Mouse (Mus musculus) mesoderm, embryonic 11.5 days (tissue): ENCODE measurements around the gene Akap2.
"Not testable (repeated sequence)": the region's sequence is repeated elsewhere in the genome, so short reads cannot be mapped to it uniquely, and the experiment has no call there.

Source experiments
- DNase-seq: peaks from one replicate; pipeline ENCODE4 v3.0.0-alpha.2; 2012; ENCODE audit warnings: low read depth, low spot score

The Akap2 gene

GRCm38 (mm10) chr4:57866088-57866487 lies 148.6 kb downstream of the Akap2 start:
- no peak for DNase-seq

DNA sequence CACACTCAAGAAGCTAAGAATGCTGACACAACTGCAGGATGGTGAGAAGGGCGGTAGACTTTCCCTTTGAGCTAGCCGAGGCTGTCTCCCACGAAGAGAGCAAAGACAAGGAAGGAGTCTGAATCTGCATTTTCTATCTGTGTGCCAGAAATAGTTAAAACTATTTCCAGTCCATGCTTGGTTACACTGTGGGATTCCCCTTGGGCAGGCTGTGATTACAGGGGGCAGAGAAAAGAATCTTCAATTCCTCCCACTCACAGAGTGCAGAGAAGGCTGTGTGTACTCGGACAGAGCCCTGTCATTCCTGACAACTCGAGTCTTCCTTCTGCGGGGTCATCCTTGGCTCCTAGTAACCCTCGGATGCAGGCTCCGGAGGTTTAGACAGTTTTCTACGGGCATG lies 149.5 kb downstream of the Akap2 start:
- DNase-seq = no peak

- no peak for DNase-seq
Observed at GRCm38 (mm10) chr4:57867454-57867853, 150.0 kb downstream of the Akap2 start.

DNA sequence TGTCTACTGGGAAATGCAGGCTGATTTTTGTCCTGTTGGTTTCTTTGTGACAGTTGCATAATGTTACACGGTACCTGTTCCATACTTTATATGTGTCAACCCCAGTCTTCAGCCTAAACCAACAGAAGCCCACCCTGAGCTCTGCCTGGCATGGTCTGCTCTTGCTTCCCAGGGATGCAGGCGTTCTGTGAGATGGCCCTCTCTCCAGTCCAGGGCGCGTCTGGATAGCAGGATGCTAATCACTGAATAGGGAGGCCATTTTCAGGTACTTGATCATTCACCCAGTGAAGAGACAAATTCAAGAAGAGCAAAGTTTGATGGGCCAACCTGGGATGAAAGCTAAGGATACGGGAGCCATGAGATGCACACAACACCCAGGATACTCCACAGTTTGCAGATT lies 161.7 kb downstream of the Akap2 start:
- DNase-seq = no peak

GRCm38 (mm10) chr4:57879804-57880357 lies 162.4 kb downstream of the Akap2 start:
- peak; percentile 80 for DNase-seq

DNA sequence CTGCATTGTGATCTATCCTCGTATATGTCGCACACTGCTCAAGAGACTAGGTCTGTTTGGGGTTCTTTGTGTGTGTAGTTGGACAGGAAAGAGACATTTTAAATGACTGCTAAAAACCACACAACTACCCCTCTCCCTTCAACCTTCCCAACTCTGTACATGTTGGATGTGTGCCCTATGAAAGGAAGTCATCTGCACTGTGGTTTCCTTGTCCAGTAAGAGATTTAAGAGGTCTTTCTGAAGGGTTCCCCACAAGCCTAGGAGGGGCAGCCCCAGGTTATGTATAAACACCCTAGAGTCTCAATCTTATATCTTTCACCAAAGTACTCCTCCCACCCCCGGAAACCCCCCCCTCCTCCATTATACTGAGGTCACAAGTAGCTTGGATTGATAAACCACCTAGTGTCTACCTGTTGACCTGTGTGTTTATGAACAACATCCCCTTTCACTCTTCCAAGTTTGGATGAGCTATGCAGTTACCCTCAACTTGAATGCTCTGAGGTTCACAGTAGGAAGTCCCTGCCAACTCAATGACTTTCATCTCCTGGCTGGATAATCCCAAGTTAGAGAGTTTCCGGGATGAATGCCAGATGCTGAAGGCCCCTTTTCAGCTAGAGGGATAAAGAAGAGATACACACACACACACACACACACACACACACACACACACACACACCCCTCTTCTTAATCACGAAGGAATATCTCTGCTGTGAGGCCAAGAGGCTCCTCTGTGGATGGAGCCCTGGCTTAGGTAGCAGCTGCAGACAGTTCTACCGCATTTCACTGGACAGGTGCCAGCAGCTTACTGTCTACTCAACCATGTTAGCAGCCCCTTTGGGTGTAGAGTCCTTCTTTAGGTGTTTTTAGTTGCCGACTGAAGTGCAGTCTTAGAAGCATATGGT lies 166.3 kb downstream of the Akap2 start:
- DNase-seq = no peak

DNA sequence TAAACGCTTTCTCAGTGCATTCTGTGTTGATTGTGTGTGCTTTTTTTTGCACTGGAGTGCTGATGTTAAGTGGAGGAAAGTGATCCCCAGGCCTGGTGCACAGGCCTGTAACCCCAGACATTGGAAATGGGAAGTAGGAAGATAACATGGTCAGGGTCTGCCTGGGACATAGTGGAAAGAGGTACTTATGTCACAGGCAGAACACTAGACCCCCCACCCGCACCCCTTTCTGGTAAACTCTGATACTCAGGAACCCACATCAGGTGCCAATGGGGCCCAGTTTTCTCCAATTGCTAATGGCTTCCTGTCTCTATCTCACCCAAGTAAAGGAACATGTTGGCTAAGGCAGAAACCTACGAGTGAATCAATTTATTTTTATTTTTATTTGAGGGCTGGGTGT lies 167.1 kb downstream of the Akap2 start:
- DNase-seq = no peak

- no peak for DNase-seq
Observed at GRCm38 (mm10) chr4:57885186-57885585, 167.7 kb downstream of the Akap2 start.

GRCm38 (mm10) chr4:57886066-57886887 lies 168.8 kb downstream of the Akap2 start:
- DNase-seq = no peak

- no peak for DNase-seq
Observed at GRCm38 (mm10) chr4:57886888-57887230, 169.4 kb downstream of the Akap2 start.

DNA sequence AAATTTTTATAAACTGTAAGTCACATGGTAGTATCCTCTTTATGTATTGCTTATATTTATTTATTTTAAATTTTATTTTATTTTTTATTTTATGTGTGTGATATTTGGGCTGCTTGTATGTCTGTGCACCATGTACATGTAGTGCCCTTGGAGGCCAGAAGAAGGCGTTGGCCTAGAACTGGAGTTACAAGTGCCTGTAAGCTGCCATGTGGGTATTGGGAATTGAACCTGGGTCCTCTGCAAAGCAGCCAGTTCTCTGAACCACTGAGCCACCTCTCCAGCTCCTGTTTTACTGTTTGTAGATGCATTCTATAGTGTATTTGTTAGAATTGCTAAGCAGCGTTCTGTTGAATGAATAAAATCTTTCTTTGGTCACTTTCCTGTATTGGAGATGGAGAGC lies 170.8 kb downstream of the Akap2 start:
- DNase-seq = no peak

- not testable (repeated sequence) for DNase-seq
Observed at GRCm38 (mm10) chr4:57888978-57889377, 171.5 kb downstream of the Akap2 start.

- no peak for DNase-seq
Observed at GRCm38 (mm10) chr4:57889773-57890172, 172.3 kb downstream of the Akap2 start.

DNA sequence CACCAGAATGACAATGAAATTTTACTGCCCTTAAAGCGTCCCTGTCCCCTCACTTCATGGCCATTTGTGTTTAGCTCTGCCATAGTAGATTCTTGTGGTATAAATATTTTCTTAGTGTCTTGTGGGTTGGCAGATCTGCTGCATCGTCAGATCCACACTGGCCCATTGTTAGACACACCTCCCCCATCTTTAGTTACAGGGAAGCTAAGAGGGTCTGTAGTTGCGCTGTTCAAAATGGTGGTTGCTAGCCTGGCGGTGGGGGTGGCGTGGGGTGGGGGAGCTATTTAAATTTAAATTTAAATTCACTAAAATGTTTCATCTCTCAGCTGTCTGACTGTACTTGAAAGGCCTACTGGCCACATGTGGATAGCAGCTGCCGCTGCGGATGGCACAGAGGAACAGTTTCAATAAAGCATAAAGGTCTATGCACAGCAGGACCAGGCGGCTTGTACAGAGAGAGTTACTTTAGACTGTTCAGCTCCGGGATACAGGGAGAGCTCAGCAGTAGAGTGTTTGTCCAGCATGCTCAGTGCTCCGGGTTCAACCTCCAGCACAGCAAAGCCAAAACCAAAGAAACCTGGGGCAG lies 174.6 kb downstream of the Akap2 start:
- DNase-seq = peak; percentile 43

DNA sequence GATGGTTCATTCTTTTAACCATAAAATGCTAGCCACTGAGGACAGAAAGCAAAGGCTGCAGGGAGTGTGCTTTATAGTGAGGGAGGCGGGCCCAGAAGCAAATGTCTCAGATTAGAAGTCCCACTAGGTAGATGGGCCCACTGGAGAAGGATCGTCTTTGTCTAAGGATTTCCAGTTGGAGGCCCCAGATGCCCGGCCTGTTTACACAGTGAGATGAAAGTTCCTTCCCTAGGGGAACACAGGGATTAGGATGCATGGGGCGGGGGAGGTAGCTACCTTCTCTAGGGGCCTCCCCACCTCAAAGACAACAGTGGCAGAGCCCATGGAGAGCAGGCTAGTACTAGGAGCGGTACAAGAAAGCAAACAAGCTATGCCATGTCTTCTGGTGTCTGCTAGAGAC lies 177.7 kb downstream of the Akap2 start:
- no peak for DNase-seq

DNA sequence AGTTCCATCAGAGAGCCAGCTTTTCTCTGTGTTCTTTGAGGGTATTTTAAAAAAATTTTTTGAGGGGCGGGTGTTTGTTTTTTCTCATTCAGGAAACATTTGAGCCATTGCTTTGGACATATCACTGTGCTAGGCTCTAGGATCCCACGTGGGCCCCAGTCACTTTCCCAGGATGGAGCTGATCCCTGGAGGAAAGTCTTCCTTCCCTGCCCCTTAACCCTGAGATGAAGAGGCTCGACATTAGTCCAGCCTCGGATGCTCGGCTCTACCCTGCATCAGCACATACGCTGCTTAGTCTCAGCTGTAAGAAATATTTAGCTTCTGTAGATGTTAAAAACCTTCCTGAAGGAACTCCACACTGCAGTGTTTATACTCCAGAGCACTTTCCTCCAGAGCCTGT lies 178.4 kb downstream of the Akap2 start:
- no peak for DNase-seq

DNA sequence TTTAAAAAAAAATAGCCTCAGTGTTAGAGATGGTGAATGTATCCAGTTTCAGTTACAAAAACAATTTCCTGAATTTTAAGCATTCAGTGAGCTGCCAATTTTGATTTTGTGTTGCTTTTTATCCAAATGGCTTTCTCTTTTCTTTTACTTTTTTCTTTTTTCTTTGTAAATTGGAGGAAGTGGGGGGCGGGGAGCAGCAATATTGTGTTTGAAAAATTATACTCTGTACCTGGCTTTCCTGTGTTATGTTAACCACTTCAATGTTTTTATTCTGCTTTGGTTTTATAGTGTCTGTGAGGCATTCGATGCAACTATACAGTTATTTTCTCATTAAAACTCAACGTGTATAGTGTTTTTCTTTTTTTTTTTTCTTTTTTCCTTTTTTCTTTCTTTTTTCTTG lies 179.2 kb downstream of the Akap2 start:
- DNase-seq = no peak

DNA sequence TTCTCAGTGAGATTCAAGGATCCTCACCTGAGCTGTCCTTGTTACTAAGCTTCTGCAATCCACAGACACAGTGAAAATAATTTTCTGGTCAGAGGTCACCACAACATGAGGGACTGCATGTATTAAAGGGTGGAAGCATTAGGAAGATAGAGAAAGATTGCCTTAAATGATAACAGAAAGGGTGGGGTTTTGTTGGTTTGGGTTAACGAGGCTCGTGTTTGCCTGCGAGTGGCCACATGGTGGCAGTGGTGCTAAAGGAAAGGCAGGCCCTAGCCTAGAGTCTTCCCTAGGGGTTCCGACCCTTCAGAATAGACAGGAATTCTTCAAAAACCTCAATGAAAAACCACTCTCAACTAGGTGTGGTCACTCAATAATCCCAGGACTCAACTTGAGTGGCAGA lies 183.8 kb downstream of the Akap2 start:
- DNase-seq = no peak

- DNase-seq = no peak
Observed at GRCm38 (mm10) chr4:57902619-57903018, 185.2 kb downstream of the Akap2 start.

DNA sequence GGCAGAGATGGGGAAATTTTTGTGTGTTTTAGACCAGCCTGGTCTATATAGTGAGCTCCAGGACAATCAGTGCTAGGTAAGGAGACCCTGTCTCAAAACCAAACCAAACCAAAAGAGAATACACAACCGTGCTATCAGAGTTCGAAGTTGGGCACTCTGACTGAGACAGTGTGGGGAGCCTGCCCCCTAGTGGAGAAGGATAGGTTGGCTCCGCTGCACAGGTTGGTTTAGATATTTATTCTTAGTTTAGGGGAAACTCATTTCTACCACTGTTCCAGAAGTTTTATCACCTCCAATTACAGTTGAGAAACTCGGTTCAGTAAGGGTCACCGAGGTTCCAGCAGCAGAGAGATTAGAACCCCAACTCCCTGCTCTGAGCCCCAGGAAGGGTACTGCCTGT lies 186.8 kb downstream of the Akap2 start:
- peak; percentile 72 for DNase-seq

GRCm38 (mm10) chr4:57904638-57905037 lies 187.2 kb downstream of the Akap2 start:
- no peak for DNase-seq

DNA sequence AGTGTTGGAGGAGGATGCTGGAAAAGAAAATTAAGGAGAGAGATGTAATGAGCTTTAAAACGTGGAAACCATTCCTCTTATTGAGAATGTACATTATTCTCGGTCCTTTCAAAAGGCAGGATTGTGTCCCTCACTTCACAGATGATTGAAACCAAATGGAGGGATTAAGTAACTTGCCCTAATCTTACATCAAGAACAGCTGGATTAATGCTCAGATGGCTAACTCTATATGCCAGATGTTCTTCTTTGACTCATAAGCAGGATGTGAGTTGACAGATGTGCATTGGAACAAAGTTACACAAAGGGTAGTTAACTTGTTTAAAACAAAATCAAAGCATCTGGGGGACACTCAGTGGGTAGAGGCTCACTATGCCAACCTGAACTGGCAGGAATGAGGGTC lies 189.3 kb downstream of the Akap2 start:
- DNase-seq = no peak
